Mouse (Mus musculus) embryonic fibroblast, embryonic 13.5 days (primary cell): ENCODE results near the gene Exoc4.
A peak's percentile ranks its signal among the peaks of the same experiment; 100 is the strongest.

Experiments
- CTCF ChIP-seq: IDR thresholded peaks from 2 replicates; pipeline ENCODE4 v1.5.1; 2011; ENCODE audit warnings: mild to moderate bottlenecking, control low read depth, low read length, moderate library complexity, borderline replicate concordance; ENCODE audit not compliant: insufficient read depth
- POLR2A ChIP-seq: IDR thresholded peaks from 2 replicates; pipeline ENCODE4 v1.6.1; 2011; ENCODE audit warnings: low read depth, mild to moderate bottlenecking, control low read depth, low read length, moderate library complexity

- TF ChIP-seq POLR2A, result no peak
- TF ChIP-seq CTCF, result peak; percentile 92
Measured at GRCm38 (mm10) chr6:33929342-33930086, 680.6 kb downstream of the Exoc4 start.
